Mouse (Mus musculus) kidney, adult 2 months (tissue): ENCODE measurements around the gene Ube2s.

ENCODE experiments used
- CTCF ChIP-seq: fragments of 200-500 bp; conservative IDR thresholded peaks from 2 replicates; pipeline ENCODE4 v1.5.1; 2011; ENCODE audit warnings: low read depth, mild to moderate bottlenecking, control low read depth, low read length, moderate library complexity, mixed read lengths; ENCODE audit not compliant: insufficient read depth, insufficient read length
- POLR2A ChIP-seq: fragments of 200-500 bp; IDR thresholded peaks from one replicate; pipeline ENCODE4 v1.6.1; 2011; ENCODE audit warnings: low read depth, low read length, control low read depth

DNA sequence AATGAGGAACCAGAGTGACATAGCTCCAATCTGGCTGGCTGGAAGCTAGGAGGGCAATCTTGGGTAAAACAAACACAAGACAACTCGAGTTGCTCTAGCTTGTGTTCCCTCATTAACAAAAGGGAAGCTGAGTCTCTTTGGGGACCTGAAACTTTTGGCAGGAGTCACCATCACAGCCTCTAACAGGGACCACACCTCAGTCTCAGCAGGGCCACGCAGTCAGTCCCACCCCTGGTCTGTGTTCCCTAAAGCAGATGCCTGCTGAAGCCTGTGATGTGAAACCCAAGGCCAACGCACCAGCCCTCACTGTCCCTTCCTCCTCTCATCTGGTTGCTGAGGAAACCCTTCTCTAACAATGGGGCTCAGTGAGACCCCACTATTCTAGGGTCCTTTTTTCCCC, 30.3 kb downstream of the Ube2s start:
- no peak for TF ChIP-seq CTCF
- TF ChIP-seq POLR2A = no peak
